Mouse (Mus musculus) Muller cell, postnatal 12 days (primary cell): ENCODE measurements around the gene Fads6.

Experiments used
- DNase-seq: peaks from one replicate; pipeline ENCODE4 v3.0.0-alpha.2; 2015; ENCODE audit errors: inconsistent ontology term

Fads6 gene

DNA sequence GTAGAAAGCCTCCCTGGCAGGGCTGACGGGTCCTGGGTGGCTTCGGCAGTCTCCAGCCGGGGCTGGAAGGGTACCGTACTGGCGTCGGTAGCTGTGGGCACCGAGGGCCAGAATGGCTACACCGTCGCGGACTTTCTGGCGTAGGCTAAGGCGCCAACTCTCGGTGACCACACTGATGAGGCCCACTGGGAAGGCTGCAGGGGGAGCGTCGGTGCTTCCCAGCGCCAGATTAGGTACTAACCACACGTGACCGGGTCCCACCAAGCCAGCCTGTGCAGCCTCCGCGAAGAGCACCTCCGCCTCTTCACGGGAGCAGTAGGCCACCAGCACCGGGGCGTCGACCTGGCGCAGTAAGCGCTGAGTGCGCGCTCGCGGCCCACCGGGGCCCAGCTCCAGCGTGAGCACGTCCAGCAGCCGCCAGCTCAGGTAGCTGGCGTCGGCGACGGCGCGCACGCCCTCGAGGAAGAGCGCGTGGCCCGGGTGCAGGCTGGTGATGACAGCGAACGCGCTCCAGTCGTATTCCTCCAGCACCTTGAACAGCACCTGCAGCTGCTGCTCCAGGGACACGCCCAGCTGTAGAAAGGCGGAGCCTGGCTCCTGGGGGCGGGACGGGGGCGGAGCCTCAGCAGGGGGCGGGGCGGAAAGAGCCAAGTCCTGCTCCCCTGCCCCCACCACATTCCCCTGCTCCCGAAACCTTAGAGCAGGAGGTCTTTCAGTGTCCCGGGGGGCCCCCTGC lies 39.5 kb downstream of the Fads6 start:
- no peak for DNase-seq

GRCm38 (mm10) chr11:115251258-115251657 lies 46.2 kb downstream of the Fads6 start:
- DNase-seq, result no peak

- no peak for DNase-seq
These were observed 46.9 kb downstream of the Fads6 start for GRCm38 (mm10) chr11:115250405-115251090.

- DNase-seq, result peak; percentile 47
These were observed 47.6 kb downstream of the Fads6 start for GRCm38 (mm10) chr11:115249721-115250404.

GRCm38 (mm10) chr11:115247945-115248344 lies 49.5 kb downstream of the Fads6 start:
- no peak for DNase-seq

GRCm38 (mm10) chr11:115247240-115247639 lies 50.2 kb downstream of the Fads6 start:
- DNase-seq, result no peak

DNA sequence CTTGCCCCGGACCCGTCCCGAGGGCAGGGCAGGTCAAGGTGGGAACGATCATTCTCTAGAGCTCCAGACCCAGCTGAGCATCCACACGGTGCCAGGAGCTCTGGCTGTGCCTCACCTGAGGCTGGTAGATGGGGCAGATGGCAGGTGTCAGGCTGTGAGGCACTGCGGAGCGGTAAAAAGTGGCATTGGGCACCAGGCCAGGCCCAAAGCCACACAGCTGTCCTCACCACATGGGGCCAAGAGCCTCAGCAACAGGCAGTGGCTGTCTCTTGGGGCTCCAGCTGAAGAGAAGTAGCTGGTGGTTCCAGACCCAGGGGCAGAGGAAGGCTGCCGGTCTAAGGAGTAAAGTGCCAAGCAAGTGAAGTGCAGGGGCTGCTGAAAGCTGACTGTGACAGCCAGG lies 51.1 kb downstream of the Fads6 start:
- no peak for DNase-seq

GRCm38 (mm10) chr11:115244840-115245239 lies 52.6 kb downstream of the Fads6 start:
- DNase-seq, result no peak

DNA sequence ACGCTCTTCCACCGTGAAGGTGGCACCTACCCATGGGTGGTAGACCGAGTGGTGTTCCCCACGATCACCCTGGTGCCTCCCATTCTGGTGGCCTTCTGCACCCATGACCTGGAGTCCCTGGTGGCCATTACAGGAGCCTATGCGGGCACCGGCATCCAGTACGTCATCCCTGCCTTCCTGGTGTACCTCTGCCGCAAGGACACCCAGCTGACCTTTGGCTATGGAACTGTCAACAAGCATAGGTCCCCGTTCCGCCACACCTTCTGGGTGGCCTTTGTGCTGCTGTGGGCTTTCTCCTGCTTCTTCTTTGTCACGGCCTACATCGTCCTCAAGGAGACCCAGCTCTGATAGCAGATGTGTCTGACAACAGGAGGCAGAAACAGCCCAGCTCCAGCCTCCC lies 53.7 kb downstream of the Fads6 start:
- DNase-seq, result no peak

GRCm38 (mm10) chr11:115242746-115243145 lies 54.7 kb downstream of the Fads6 start:
- no peak for DNase-seq

GRCm38 (mm10) chr11:115241402-115241801 lies 56.1 kb downstream of the Fads6 start:
- DNase-seq, result no peak

DNA sequence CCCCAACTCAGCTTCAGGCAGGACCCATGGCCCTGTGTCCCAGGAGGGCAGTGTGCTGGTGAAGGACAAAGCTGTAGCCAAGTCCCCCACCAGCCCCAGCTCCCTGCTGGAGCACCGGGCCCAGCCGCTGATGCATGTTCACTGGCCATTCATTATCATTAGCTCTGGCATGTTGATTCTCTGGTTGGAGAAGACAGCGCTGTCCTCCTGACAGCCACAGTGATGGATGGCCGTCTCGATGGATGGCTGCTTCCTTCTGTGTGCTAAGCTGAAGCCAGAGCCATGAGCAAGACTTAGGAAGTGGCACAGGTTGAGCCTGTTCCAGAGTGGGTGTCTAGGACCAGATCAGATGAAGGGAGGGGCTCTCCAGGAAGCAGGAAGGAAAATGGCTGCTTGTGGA lies 60.9 kb downstream of the Fads6 start:
- DNase-seq, result no peak

- no peak for DNase-seq
These were observed 63.0 kb downstream of the Fads6 start for GRCm38 (mm10) chr11:115234320-115235044.

- no peak for DNase-seq
These were observed 63.8 kb downstream of the Fads6 start for GRCm38 (mm10) chr11:115233526-115234290.

DNA sequence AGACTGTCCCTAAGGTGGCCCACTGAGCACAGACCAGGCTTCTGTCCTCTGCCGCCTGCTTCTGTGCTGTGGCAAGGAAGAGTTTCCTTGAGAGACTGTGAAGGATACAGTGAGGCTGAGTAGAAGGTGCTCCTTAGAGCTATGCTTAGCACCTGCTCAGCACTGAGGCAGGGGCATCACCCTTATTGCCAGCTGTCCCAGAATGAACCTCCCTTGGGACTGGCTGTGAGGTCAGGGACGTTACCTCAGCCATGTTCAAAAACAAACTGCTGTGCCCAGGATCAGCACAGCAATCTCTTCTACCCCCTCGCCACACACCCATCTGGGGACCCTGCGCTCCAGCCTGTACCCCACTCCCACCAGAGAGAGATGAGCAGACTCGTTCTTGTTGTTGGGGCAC lies 64.6 kb downstream of the Fads6 start:
- DNase-seq, result no peak

GRCm38 (mm10) chr11:115231924-115232323 lies 65.5 kb downstream of the Fads6 start:
- no peak for DNase-seq

DNA sequence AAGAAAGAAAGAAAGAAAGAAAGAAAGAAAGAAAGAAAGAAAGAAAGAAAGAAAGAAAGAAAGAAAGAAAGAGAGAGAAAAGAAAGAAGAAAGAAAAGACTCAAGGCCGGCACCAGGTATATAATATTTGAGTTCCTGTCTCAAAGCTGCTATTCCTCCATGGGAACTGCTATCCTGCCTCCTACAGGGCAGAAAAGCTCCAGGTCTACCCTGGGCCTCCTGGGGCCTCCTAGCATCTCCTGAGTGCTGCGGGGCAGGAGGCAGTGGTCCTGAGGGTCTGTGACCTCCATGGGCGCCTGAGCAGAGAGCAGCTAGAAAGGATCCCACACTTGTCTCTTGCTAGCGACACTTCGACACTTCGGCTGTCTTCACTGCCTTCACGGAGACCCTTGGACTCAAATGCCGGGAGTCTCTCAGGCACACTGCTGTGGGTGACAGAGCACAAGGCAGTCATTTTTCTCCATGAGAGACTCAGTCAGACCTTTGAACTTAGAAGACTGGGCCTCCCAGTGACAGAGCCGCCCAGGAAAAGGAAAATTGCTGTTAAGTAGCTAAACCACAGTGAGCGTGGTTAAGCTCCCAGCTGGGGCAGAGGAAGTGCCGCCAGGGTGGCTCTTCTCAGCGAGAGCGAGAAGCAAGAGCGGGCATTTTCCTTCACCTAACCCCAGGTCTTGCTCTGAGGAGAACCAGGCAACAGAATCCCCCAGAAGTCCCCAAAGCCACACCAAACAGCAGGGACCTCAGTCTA lies 66.1 kb downstream of the Fads6 start:
- no peak for DNase-seq
